Mouse (Mus musculus): ENCODE measurements around the gene Srrd.

DNA sequence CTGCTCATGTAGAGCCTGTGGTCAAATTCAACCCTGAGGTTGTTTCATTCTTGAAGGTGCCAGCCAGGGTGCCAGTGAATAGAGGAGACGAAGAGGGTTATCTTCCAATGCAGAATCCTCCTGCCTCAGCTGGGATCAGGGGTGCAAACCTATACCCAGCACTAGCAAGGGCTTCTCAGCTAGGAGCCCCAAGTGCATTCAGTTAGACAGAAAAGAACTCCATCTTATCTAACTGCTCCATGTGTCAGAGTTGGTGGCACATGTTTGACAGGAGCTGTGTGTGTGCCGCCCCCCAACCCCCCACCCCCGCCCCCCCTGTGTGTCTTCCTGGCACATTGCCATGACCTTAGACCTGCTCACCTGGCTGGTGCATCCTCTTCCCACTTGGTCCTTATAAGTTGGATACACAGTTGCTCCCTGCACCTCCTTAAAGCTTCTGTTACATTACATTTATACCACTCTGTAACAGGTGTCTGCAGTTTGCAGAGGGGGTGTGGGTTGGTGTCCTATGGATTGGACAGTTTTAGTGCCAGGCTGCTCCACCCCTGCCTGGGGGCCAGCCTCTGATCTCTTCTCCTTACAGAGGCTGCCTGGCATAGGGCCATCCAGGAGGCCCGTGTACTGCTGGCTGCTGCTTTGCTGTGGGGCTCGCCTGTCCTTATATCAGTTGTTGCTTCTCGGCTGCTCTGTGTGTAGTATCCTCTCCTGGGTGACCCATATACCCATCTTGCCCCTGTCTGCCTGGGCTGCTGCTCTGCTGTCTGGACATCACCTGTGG, 46.2 kb downstream of the Srrd start:
- no peak for TF ChIP-seq GABPA (IDR thresholded peaks at IDR 0.05; ENCODE audit: insufficient replicate concordance, low read depth, low read length)
- TF ChIP-seq TBP (conservative IDR thresholded peaks at IDR 0.05; ENCODE audit: low read depth, low read length): no peak
- TF ChIP-seq NELFE (IDR thresholded peaks at IDR 0.05; ENCODE audit: low read depth, low read length): no peak
- no peak for TF ChIP-seq CTCF (conservative IDR thresholded peaks at IDR 0.05 in 1 of 2, IDR thresholded peaks at IDR 0.05 in 1 of 2; ENCODE audit: low read depth in 2 of 2, low read length in 2 of 2)
- no peak for TF ChIP-seq EP300 (IDR thresholded peaks at IDR 0.05; ENCODE audit: low read length)
- no peak for TF ChIP-seq NRF1 (IDR thresholded peaks at IDR 0.05; ENCODE audit: low read depth, low read length)
- no peak for TF ChIP-seq SMC3 (IDR thresholded peaks at IDR 0.05; ENCODE audit: low read depth, low read length)
- no peak for TF ChIP-seq MAFK (IDR thresholded peaks at IDR 0.05; ENCODE audit: insufficient replicate concordance, low read length)
- TF ChIP-seq MAX (IDR thresholded peaks at IDR 0.05; ENCODE audit: low read length): no peak
- no peak for TF ChIP-seq POLR2A (IDR thresholded peaks at IDR 0.05; ENCODE audit: low read depth, low read length)
- no peak for TF ChIP-seq ELF1 (IDR thresholded peaks at IDR 0.05; ENCODE audit: low read depth, low read length)
- TF ChIP-seq RAD21 (IDR thresholded peaks at IDR 0.05; ENCODE audit: low read depth, low read length): no peak
- no peak for TF ChIP-seq MXI1 (IDR thresholded peaks at IDR 0.05; ENCODE audit: low read depth, low read length)
